Mouse (Mus musculus) midbrain, embryonic 16.5 days (tissue): Measurements from ENCODE around the gene Gtpbp10. TPM values are rescaled to one million over a fixed set of nuclear protein-coding genes. Genes with fewer than 3 reads are reported as not detected.

Experiments
- polyA plus RNA-seq: library from polyadenylated mRNA; unstranded; fragments of >200 nt; fragmentation: Nextera tagmentation; extraction: Ambion mirVana; gene quantifications from 2 replicates; pipeline ENCODE4 v1.2.1, GENCODE M21; 2015

Gtpbp10 gene
- polyA plus RNA-seq, 1 experiment from 2014 or later = 17.5 TPM

Other genes starting within 250 kb of the Gtpbp10 start
- gene Cdk14, start 139.2 kb downstream of the Gtpbp10 start, polyA plus RNA-seq = 42.1 and 44.6 TPM in 2 replicates
- gene 1700015F17Rik, start 80.4 kb downstream of the Gtpbp10 start, polyA plus RNA-seq = not detected in 2 replicates
- 16.8 and 19.4 TPM in 2 replicates for gene Cldn12, start 44.6 kb downstream of the Gtpbp10 start, polyA plus RNA-seq
- gene Gm8773, start 14.3 kb upstream of the Gtpbp10 start, polyA plus RNA-seq = 17.9 and 18.2 TPM in 2 replicates
- 9.9 and 11.4 TPM in 2 replicates for gene Cfap69, start 104.7 kb upstream of the Gtpbp10 start, polyA plus RNA-seq
- 5.6 and 5.8 TPM in 2 replicates for gene Steap2, start 135.0 kb upstream of the Gtpbp10 start, polyA plus RNA-seq
- gene Steap1, start 189.8 kb upstream of the Gtpbp10 start, polyA plus RNA-seq = 0.73 and 1.6 TPM in 2 replicates